Mouse (Mus musculus) E14TG2a.4 (cell line): ENCODE measurements around the gene Psmb9.

ENCODE experiments used
- CTCF ChIP-seq: conservative IDR thresholded peaks from 2 replicates; pipeline ENCODE4 v1.5.1; 2014; ENCODE audit warnings: low read length
- POU5F1 ChIP-seq: IDR thresholded peaks from 2 replicates; pipeline ENCODE4 v1.6.1; 2014; ENCODE audit warnings: low read length, borderline replicate concordance

GRCm38 (mm10) chr17:34205021-34205745, 17.6 kb upstream of the Psmb9 start:
- TF ChIP-seq CTCF (no peak), POU5F1 (no peak)
